Mouse (Mus musculus) neural tube, embryonic 13.5 days (tissue): Measurements from ENCODE around the gene Erf. TPM values are rescaled to one million over a fixed set of nuclear protein-coding genes. Genes with fewer than 3 reads are reported as not detected.
"Not testable (repeated sequence)": the region's sequence is repeated elsewhere in the genome, so short reads cannot be mapped to it uniquely, and the experiment has no call there.

Source experiments
- ATAC-seq: fragments of 200-750 bp; cut with Nextera tagmentation; 2 replicates; pipeline ENCODE4 v1.8.0; 2017; ENCODE audit warnings: low read depth, mild to moderate bottlenecking, moderate TSS enrichment, moderate library complexity
- H3K27ac ChIP-seq: fragments of 300-500 bp; sonication (generic); replicated peaks from 2 replicates; pipeline ENCODE4 v1.5.1; 2015; ENCODE audit warnings: moderate library complexity, mild to moderate bottlenecking, inconsistent platforms
- H3K27me3 ChIP-seq: fragments of 300-500 bp; sonication (generic); 2 replicates; pipeline ENCODE4 v1.6.1; 2015; ENCODE audit warnings: mild to moderate bottlenecking, inconsistent platforms
- H3K36me3 ChIP-seq: fragments of 300-500 bp; sonication (generic); 2 replicates; pipeline ENCODE4 v1.6.1; 2015; ENCODE audit warnings: mild to moderate bottlenecking, inconsistent platforms
- H3K4me1 ChIP-seq: fragments of 300-500 bp; sonication (generic); replicated peaks from 2 replicates; pipeline ENCODE4 v1.6.1; 2015; ENCODE audit warnings: inconsistent platforms
- H3K4me2 ChIP-seq: fragments of 300-500 bp; sonication (generic); 2 replicates; pipeline ENCODE4 v1.6.1; 2015; ENCODE audit warnings: inconsistent platforms, mild to moderate bottlenecking, moderate library complexity
- H3K4me3 ChIP-seq: fragments of 300-500 bp; sonication (generic); 2 replicates; pipeline ENCODE4 v1.5.1; 2015; ENCODE audit warnings: mild to moderate bottlenecking, inconsistent platforms
- H3K9ac ChIP-seq: fragments of 300-500 bp; sonication (generic); 2 replicates; pipeline ENCODE4 v1.6.1; 2015; ENCODE audit warnings: moderate library complexity, mild to moderate bottlenecking, inconsistent platforms
- H3K9me3 ChIP-seq: fragments of 300-500 bp; sonication (generic); 2 replicates; pipeline ENCODE4 v1.6.1; 2016; ENCODE audit warnings: inconsistent platforms
- whole genome bisulfite sequencing: fragments of 180-500 bp; shearing (Covaris S2); methylation state at CpG from one replicate; pipeline ENCODE4 v1.1.7; 2015; 5-methylcytosine and 5-hydroxymethylcytosine counted together
- polyA plus RNA-seq: library from polyadenylated mRNA; unstranded; fragments of >200 nt; fragmentation: Nextera tagmentation; extraction: Ambion mirVana; gene quantifications from 2 replicates; pipeline ENCODE4 v1.2.1, GENCODE M21; 2015

Erf gene
- polyA plus RNA-seq, 1 experiment from 2014 or later, result 8.0 TPM

DNA sequence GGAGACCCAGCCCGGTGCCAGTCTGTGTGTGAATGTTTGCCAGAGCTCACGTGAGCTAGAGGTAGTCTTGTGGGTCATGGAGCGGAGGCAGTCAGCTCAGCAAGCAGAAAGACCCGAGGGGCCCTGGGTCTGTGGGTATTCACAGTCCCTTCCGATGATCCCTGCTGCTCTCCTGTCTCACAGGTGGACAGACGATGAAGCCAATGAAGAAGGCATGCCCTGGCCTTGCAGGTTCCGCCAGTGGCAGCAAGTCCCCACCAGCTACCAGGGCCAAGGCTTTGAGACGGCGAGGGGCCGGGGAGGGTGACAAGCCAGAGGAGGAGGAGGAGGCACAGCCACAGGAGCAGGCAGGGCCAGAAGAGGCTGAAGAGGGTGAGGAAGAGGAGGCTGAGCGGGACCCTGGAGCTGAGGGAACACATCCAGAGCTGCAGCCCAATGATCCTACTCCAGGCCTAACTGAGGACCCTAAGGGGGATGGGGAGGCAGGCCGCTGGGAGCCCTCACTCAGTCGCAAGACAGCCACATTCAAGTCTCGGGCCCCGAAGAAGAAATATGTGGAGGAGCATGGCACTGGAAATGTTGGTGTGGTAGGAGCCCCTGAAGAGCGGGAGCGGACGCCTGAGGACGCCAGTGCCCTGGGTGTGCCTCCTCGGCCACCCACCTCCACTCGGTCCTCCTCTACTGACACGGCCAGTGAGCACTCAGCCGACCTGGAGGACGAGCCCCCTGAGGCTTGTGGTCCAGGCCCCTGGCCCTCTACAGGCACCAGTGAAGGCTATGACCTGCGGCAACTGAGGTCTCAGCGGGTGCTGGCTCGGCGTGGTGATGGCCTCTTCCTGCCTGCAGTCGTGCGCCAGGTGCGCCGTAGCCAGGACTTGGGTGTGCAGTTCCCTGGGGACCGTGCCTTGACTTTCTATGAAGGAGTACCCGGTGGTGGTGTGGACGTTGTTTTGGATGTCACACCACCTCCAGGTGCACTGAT, 20.4 kb upstream of the Erf start:
- Histone ChIP-seq H3K27ac (no peak overlapping the region), H3K36me3 (peaks cover 39% of the 10 kb centered on the region), H3K4me3 (no peak overlapping the region), H3K27me3 (no peaks in the 10 kb centered on the region), H3K9ac (peak overlapping the region; percentile 82), H3K4me1 (peaks cover 63% of the 10 kb centered on the region), H3K9me3 (no peaks in the 10 kb centered on the region), H3K4me2 (no peak overlapping the region; the same call in 1 of the 2 replicates)
- WGBS, result 89% methylated on average over 35 of the region's 35 CpGs
- ATAC-seq, result no peak

DNA sequence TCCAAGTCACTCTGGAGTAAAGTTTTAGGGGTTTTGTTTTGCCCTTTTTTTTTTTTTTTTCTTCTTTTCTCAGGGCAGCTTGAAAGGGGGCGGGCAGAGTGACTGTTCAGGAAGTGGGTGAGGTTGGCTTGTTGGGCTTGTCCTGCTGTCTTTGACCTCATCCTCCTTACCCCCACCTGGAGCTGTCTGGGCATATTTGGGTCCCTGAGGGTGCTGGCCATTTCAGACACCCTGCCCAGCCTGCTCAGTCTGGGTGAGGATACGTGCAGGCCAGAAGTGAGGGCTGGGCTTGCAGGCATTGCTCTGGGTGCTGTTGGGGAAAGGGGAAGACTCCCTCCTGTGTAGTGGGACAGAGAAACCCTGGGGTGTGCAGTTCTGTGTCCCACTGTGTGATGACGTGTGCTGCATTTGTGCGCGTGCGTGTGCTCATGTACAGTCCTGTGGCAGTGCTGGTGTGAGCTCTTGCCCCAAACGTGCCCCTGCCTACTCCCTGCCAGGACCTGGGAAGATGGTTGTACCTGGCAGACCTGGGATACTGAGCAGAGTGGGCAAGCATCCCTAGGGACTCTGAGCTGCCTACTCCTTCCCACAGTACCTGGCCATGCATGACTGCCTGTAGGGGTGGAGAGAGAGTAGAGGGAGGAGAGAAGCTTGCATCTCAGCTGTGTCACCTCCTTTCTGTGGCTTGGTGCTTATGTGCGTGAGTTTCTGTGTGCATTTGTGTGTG, 19.1 kb upstream of the Erf start:
- WGBS, result 86% methylated on average over 8 of the region's 8 CpGs
- Histone ChIP-seq H3K27ac (no peak overlapping the region; the same call in 1 of the 2 replicates), H3K9me3 (no peaks in the 10 kb centered on the region), H3K27me3 (no peaks in the 10 kb centered on the region), H3K9ac (peak overlapping the region; percentile 82), H3K4me2 (peak overlapping the region; percentile 88), H3K4me3 (peak overlapping the region; percentile 71), H3K4me1 (peaks cover 50% of the 10 kb centered on the region), H3K36me3 (peaks cover 35% of the 10 kb centered on the region)
- no peak for ATAC-seq

DNA sequence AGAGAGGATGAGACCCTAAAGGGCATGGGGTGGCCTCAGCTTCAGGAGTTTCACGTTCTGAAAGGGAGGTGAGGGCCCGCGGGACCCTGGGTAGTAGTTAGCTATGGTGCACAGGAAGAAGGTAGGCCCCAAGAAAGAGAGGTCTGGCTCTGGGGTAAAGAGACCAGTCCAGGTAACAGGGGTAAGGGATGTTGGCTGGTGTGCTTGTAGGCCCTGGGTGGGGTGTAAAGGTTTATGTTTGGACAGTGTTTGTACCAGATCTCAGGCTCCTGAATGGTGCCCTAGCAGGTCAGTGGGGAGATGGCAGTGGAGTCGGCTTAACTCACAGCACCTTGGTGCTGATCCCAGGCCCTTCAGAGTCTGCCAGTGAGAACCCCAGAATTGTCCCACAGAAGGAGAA, 18.5 kb upstream of the Erf start:
- Histone ChIP-seq H3K9me3 (no peaks in the 10 kb centered on the region), H3K9ac (peak overlapping the region; percentile 82), H3K4me3 (peak overlapping the region; percentile 71), H3K27me3 (no peaks in the 10 kb centered on the region), H3K4me1 (peaks cover 44% of the 10 kb centered on the region), H3K4me2 (peak overlapping the region; percentile 88), H3K27ac (peak overlapping the region; percentile 91), H3K36me3 (peaks cover 34% of the 10 kb centered on the region)
- WGBS, result 37% methylated on average over 4 of the region's 4 CpGs
- no peak for ATAC-seq

DNA sequence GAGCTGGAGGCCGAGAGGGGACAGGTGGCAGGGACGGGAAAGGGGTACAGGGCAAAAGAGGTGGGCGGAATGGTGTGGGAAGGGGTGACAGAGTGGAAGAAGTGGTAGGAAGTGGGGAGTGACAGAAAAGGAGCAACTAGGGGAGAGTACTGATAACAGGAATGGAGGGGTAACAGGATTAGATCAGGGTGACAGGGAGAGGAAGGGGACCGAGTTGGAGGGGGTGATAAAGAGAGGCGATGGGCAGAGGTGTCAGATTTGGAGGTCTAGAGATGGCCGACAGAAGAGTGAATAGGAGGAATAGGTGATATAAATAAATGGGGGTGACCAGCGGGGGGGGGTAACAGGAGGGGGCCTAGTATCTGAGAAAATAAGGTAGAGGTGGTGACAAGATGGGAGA, 18.0 kb upstream of the Erf start:
- peaks cover 39% of the 10 kb centered on the region for H3K4me1 ChIP-seq
- ATAC-seq, result 0 out of 2 replicates have a peak, but pooled peaks have one; percentile 1

DNA sequence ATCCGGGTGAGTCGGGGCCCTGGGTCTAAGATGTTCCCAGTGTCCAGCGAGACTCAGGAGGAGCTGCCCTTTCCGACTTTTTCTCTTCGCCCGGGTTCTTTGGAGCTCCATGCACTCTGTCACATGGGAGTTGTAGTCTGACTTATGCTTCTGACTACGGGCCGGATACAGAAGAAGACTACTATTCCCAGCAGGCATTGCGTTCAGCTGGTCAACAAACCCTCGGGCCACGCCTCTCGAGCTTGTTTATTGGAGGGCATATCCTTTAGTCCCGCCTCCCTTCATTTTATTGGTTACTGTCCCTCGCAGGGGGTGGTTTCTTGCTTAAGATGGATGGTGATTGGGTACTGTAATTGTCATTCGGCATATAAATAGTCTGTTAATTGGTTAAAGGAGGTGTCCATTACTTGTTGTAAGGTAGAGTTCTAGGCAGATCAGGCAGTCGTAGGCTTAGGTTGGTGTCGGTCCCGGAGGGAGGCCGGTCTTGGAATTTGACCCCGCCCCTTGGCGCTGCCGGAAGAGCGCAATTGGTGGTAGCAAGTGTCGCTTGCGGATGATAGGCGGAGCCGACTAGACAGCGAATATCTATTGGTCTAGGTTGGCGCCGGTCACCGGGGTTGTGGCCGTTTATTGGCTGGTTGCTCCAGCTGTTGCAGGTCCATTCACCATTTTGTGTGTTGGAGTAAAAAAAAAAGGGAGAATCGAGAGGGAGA, 17.3 kb upstream of the Erf start:
- H3K27ac ChIP-seq, result peak overlapping the region; percentile 93
- peak overlapping the region; percentile 82 for H3K9ac ChIP-seq
- WGBS, result under 1% methylated on average over 33 of the region's 33 CpGs
- peak overlapping the region; percentile 71 for H3K4me3 ChIP-seq
- H3K27me3 ChIP-seq, result no peaks in the 10 kb centered on the region
- H3K9me3 ChIP-seq, result no peaks in the 10 kb centered on the region
- ATAC-seq, result peak; percentile 96
- H3K4me2 ChIP-seq, result peak overlapping the region; percentile 88
- peaks cover 23% of the 10 kb centered on the region for H3K36me3 ChIP-seq
- peaks cover 33% of the 10 kb centered on the region for H3K4me1 ChIP-seq

More for the DNA sequence above, 18.0 kb upstream of the Erf start:
- WGBS, result 7% methylated on average over 7 of the region's 7 CpGs
- Histone ChIP-seq H3K27me3 (no peaks in the 10 kb centered on the region), H3K9me3 (no peaks in the 10 kb centered on the region), H3K4me3 (peak overlapping the region; percentile 71), H3K36me3 (peaks cover 29% of the 10 kb centered on the region), H3K9ac (peak overlapping the region; percentile 82), H3K27ac (peak overlapping the region; percentile 91), H3K4me2 (peak overlapping the region; percentile 88)

DNA sequence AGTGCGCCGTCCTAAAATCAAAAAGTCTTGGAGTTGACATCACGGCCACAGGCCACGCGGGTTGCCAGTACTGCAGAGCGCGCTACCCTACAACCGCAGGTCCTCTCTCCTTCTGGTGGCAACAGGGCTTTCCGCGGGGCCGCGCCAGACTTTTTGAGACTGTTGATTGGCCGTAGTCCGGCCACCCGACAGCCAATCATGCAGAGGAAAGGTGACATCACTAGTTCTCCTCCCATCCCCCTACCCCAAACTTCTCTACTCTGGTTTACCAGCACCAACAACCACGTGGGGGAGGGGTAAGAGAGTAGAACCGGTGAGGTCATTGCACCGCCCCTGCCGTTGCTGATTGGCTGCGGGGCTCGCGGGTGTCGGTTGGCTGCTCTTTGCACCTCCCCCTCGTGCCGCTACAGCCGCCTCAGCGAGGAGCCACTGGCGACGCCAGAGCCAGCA, 16.8 kb upstream of the Erf start, which contains the start of gene Cic:
Cic (plus strand) TSS at position 404 of the 450 bp plus-strand sequence.
- WGBS, result under 1% methylated on average over 29 of the region's 29 CpGs
- peak within 1 kb of the TSS; percentile 82 for H3K9ac ChIP-seq
- H3K4me1 ChIP-seq, result peaks cover 30% of the 10 kb centered on the region
- H3K27ac ChIP-seq, result peak within 1 kb of the TSS; percentile 93
- H3K36me3 ChIP-seq, result peaks cover 17% of the 10 kb centered on the region
- ATAC-seq, result peak; percentile 90
- peak within 1 kb of the TSS; percentile 88 for H3K4me2 ChIP-seq
- no peaks in the 10 kb centered on the region for H3K27me3 ChIP-seq
- H3K4me3 ChIP-seq, result peak within 1 kb of the TSS; percentile 71
- H3K9me3 ChIP-seq, result no peaks in the 10 kb centered on the region

DNA sequence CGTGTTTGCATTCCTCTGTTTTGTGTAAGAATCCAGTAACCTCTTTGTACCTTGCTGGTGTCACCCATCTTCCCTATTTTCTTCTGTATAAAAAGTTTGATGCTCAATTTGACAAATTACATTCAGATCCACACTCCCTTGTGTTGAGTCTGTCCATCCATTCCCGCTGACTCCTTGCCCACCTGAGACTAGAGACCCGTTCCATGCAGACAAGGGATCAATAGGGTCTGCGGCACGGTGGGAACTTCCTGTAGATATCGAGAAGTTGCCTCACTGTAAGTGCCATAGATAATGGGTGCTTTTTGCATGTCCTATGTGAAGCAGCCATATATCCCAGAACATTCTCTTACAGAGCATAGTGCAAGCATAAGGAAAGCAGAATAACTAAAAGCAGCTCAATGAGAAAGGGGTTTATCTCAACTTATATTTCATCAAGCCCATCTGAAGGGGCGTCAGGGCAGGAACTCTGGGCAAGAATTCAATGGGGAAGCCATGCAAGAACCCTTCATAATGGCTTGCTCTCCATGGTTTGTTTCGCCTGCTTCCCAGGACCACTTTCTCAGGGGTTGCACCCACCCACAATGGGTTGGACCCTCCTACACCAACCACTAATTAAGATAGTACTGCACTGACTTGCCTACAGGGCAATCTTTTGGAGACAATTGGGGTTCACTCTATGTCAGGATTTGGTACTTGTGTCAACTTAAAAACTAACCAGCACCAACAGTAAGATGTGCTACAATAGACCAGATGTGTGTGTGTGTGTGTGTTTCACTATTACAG, 15.8 kb upstream of the Erf start:
- H3K27me3 ChIP-seq, result no peaks in the 10 kb centered on the region
- WGBS, result 88% methylated on average over 8 of the region's 8 CpGs
- no peak overlapping the region for H3K27ac ChIP-seq
- 0 out of 2 replicates have a peak overlapping the region, but pooled peaks have one; percentile 56 for H3K4me3 ChIP-seq
- no peaks in the 10 kb centered on the region for H3K9me3 ChIP-seq
- H3K4me2 ChIP-seq, result peak overlapping the region; percentile 58
- peaks cover 7% of the 10 kb centered on the region for H3K36me3 ChIP-seq
- ATAC-seq, result no peak
- H3K4me1 ChIP-seq, result peaks cover 27% of the 10 kb centered on the region
- peak overlapping the region; percentile 38; the same call in 1 of the 2 replicates for H3K9ac ChIP-seq

DNA sequence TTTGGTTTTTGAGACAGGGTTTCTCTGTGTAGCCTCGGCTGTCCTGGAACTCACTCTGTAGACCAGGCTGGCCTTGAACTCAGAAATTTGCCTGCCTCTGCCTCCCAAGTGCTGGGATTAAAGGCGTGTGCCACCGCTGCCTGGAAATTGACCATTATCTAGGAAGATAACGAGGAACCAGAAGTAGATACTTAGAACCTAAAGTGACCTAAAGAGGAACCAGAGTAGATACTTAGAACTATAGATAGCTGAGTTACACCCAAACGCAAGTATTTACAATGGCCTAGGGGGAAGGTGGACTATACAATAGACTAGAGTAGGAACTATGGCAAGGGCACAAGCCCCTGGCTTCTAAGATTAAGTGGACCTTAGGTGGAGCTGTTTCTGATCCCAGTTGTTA, 15.2 kb upstream of the Erf start:
- not testable (repeated sequence) for H3K9me3 ChIP-seq, H3K27me3 ChIP-seq, H3K4me2 ChIP-seq, H3K4me3 ChIP-seq, H3K9ac ChIP-seq, H3K36me3 ChIP-seq, ATAC-seq, H3K27ac ChIP-seq
- 93% methylated on average over 5 of the region's 5 CpGs for WGBS
- H3K4me1 ChIP-seq, result peaks cover 27% of the 10 kb centered on the region

DNA sequence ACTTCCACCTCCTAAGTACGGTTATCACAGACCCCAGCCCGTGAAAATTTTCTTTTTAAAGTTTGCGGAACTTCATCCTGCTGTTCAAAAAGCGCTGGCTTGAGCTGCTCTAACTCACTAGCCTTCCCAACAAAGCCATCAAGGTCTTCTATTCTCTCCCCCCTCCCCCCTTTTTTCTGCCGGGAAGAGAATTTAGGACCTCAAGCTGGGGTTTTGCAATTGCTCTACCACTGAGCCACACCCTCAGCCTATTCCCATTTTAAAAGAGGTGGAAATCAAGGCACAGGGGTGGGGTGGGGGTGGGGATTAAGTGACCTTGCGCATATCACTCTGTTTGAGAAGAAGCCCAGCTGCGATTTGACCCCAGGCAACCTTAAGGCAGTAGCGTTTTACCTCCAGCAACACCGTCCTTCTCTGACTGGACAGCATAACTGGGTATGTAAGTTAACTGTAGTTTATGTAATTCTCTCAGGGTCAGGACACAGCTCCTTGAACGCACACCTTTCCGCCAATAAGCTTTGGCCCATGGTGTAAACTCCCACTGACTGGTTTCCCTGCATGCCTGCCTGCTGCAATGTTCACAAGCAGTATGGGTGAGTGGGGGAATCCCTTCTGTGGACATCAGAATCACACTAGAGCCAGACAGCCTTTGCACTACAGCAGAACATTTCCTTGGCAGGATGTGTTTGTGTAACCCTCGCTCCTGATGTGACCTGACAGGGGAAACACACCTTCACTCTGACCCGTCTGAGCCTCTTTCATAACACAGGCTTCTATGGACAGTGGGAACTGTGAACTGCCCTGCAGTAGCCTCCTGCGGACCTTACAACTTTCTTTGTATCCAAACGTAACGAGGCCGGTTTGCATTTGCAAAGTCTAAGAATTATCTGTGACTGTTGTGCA, 13.7 kb upstream of the Erf start:
- Histone ChIP-seq H3K27me3 (no peaks in the 10 kb centered on the region), H3K9me3 (no peaks in the 10 kb centered on the region), H3K4me1 (peaks cover 14% of the 10 kb centered on the region), H3K4me2 (no peak overlapping the region), H3K4me3 (no peak overlapping the region), H3K36me3 (no peaks in the 10 kb centered on the region), H3K9ac (0 out of 2 replicates have a peak overlapping the region, but pooled peaks have one; percentile 26), H3K27ac (no peak overlapping the region)
- 21% methylated on average over 17 of the region's 17 CpGs for WGBS
- ATAC-seq, result no peak

DNA sequence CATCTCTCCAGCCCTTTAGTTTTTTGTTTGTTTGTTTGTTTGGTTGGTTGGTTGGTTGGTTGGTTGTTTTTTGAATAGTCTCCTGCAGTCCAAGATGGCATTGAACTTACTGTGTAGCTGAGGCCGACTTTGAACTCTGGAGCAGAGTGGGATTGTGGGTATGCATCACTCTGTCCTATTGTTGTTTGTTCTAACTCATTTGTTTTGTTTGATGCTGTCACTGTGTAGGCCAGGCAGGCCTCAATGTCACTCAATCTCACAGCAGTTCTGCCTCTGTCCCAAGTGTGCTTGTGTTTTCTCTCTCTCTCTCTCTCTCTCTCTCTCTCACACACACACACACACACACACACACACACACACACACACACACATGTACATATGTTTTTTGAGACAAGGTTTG, 11.3 kb upstream of the Erf start:
- H3K27me3 ChIP-seq, result no peaks in the 10 kb centered on the region
- no peaks in the 10 kb centered on the region for H3K9me3 ChIP-seq
- no peak overlapping the region for H3K9ac ChIP-seq
- 83% methylated on average over 1 of the region's 1 CpGs for WGBS
- no peak for ATAC-seq
- H3K4me1 ChIP-seq, result peaks cover 4% of the 10 kb centered on the region
- H3K4me2 ChIP-seq, result no peak overlapping the region
- no peak overlapping the region for H3K4me3 ChIP-seq
- H3K36me3 ChIP-seq, result no peaks in the 10 kb centered on the region
- H3K27ac ChIP-seq, result no peak overlapping the region
